8 mouse cellular contexts compared by ENCODE assay signal in the genomic region with DNA sequence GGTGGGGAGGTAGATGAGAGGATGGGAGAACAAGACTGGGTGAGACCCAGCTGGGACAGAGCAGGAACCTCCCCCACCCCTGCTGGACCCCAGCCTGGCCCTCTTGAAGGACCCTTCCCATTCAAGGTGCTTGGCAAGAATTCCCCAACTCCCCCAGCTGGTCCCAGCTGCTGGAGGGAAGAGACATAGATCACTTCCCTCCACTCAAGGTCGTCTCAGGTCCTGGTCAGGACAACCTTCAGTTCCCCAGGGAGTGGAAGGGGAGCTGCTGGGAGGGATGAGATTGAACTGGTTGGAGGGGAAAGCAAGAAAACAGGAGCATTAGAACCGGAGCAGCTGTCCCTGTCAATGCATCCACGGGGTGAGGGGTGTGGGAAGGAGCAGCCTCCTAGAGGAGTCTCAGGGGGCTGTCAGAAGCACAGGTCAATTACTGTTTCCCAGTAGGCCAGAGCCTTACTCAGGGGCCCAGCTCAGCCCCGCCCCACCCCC. TPM values are rescaled to one million over a fixed set of nuclear protein-coding genes. Genes with fewer than 3 reads are reported as not detected.
DNase-seq lines count a peak whose midpoint lies in the region; ATAC-seq and TF ChIP-seq lines count a peak whose summit lies in the region.

No protein-coding gene starts in this region.

- peaks cover 3% of the 10 kb centered on the region for H3K36me3 ChIP-seq in megakaryocyte, embryonic 14.5 days (replicated peaks; ENCODE audit: low read length)
- H3K36me3 ChIP-seq in hindbrain, postnatal 0 days (ENCODE audit: insufficient read depth, low read length) = no peaks in the 10 kb centered on the region

- TF ChIP-seq CTCF in hindbrain, postnatal 0 days (IDR thresholded peaks at IDR 0.05; ENCODE audit: low read depth) = no peak

- 0 out of 2 replicates have a peak overlapping the region, but pooled peaks have one; percentile 10 for H3K9ac ChIP-seq in hindbrain, postnatal 0 days (replicated peaks; ENCODE audit: low read length)

- DNase-seq in adrenal gland, adult (ENCODE audit: inconsistent age in 2 of 2, low spot score in 1 of 2) = peak; percentile 19 to 73
- DNase-seq in adrenal gland, adult 8-10 months = no peak
- peak; percentile 53 for DNase-seq in hindbrain, postnatal 0 days (ENCODE audit: low spot score)
- peak; percentile 34 for DNase-seq in retina, postnatal 1 day
- no peak for DNase-seq in frontal cortex, postnatal 36 days (ENCODE audit: low spot score in 2 of 2)
- no peak for DNase-seq in cerebellum, adult 18-20 months

- H3K9me3 ChIP-seq in megakaryocyte, embryonic 14.5 days = no peaks in the 10 kb centered on the region
- H3K9me3 ChIP-seq in hindbrain, postnatal 0 days (ENCODE audit: low read length) = no peaks in the 10 kb centered on the region

- H3K27ac ChIP-seq in hindbrain, postnatal 0 days = 0 out of 2 replicates have a peak overlapping the region, but pooled peaks have one; percentile 2

- H3K4me2 ChIP-seq in hindbrain, postnatal 0 days (ENCODE audit: low read depth, low read length) = peak overlapping the region; percentile 55

- ATAC-seq in megakaryocyte, adult 5-6 weeks (ENCODE audit: poor library complexity, severe bottlenecking) = no peak
- ATAC-seq in hindbrain, postnatal 0 days = peak; percentile 69

- H3K27me3 ChIP-seq in megakaryocyte, embryonic 14.5 days (replicated peaks) = no peaks in the 10 kb centered on the region
- no peaks in the 10 kb centered on the region for H3K27me3 ChIP-seq in hindbrain, postnatal 0 days (ENCODE audit: insufficient read depth, low read length)

- peaks cover 44% of the 10 kb centered on the region for H3K4me1 ChIP-seq in megakaryocyte, embryonic 14.5 days
- 0 out of 2 replicates have a peak, but pooled peaks cover 3% of the 10 kb centered on the region for H3K4me1 ChIP-seq in hindbrain, postnatal 0 days (ENCODE audit: insufficient read depth, low read length)

- peak overlapping the region; percentile 18 for H3K4me3 ChIP-seq in megakaryocyte, embryonic 14.5 days (replicated peaks)
- H3K4me3 ChIP-seq in hindbrain, postnatal 0 days (ENCODE audit: low read length) = peak overlapping the region; percentile 23

- WGBS in hindbrain, postnatal 0 days = 18% methylated on average over 4 of the region's 4 CpGs

RNA-seq across cellular contexts. Expression of a gene that starts 10.5 kb away (rescaled TPM):
- 100 to 1,000 TPM; 121 to 231 (median 200) TPM for total RNA-seq in adrenal gland, adult 8-10 months (2022)
- polyA plus RNA-seq in megakaryocyte, embryonic 14.5 days (2012; ENCODE audit: insufficient read depth, low replicate concordance) = 1.2 and 4.0 TPM in 2 replicates
- total RNA-seq in megakaryocyte, adult 5-6 weeks (2015) = 239 and 268 TPM in 2 replicates
- 115 and 132 TPM in 2 replicates for total RNA-seq in megakaryocyte, adult 5-6 weeks (2017)
- total RNA-seq in hindbrain, postnatal 0 days (2014; rRNA removed) = 466 and 482 TPM in 2 replicates
- polyA plus RNA-seq in hindbrain, postnatal 0 days (2015; fragmentation: Nextera tagmentation; extraction: Ambion mirVana) = 66.7 and 77.3 TPM in 2 replicates

Comparison
In these comparisons a context has a peak if more than half of its experiments do, and no peak if none do; other contexts are left out.
1. DNase-seq: peak in adrenal gland, adult (2 of 2), hindbrain, postnatal 0 days (single experiment) and retina, postnatal 1 day (single experiment); none in adrenal gland, adult 8-10 months (single experiment), frontal cortex, postnatal 36 days (0 of 2) and cerebellum, adult 18-20 months (0 of 2).